Mouse (Mus musculus) retina, postnatal 7 days (tissue): ENCODE measurements around the gene Parp16.
"Not testable (repeated sequence)": the region's sequence is repeated elsewhere in the genome, so short reads cannot be mapped to it uniquely, and the experiment has no call there.

ENCODE experiments used
- DNase-seq: peaks from one replicate; pipeline ENCODE4 v3.0.0-alpha.2; 2012; ENCODE audit warnings: low read depth, low spot score

Gene Parp16

DNA sequence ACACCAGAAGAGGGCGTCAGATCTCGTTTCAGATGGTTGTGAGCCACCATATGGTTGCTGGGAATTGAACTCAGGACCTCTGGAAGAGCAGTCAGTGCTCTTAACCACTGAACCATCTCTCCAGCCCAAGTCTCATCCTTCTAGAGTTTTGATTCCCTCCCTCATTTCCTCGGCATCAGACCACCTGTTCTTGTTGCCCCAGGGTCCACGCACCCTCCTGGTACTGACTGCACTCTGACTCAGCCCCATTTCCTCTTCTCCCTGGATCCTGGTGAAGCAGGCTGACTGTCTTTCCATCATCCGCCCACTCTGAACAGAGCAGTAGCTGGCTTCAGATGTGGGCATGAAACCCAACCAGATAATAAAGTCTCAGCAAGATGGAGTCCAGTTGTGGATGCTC is 46.8 kb downstream of the Parp16 start:
- DNase-seq = no peak

DNA sequence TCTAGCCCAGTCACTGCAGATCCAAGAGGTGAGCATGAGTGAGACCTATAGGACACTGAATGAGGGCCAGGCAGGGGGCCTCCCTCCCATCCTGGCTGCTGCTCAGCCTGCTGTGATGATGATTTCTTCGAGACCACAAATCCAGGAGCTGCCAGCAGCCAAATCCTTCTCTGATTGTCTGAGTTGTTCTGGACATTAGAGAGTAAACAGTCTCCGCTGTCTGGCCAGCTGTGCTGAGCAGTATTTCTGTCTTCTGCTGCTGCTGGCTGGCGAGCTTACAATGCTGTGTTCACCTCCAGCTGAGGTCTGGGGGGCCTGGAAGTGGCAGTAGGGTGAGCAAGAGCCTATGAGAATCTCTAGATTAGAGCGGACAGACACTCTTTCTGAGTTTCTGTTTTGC is 48.1 kb downstream of the Parp16 start:
- no peak for DNase-seq

DNA sequence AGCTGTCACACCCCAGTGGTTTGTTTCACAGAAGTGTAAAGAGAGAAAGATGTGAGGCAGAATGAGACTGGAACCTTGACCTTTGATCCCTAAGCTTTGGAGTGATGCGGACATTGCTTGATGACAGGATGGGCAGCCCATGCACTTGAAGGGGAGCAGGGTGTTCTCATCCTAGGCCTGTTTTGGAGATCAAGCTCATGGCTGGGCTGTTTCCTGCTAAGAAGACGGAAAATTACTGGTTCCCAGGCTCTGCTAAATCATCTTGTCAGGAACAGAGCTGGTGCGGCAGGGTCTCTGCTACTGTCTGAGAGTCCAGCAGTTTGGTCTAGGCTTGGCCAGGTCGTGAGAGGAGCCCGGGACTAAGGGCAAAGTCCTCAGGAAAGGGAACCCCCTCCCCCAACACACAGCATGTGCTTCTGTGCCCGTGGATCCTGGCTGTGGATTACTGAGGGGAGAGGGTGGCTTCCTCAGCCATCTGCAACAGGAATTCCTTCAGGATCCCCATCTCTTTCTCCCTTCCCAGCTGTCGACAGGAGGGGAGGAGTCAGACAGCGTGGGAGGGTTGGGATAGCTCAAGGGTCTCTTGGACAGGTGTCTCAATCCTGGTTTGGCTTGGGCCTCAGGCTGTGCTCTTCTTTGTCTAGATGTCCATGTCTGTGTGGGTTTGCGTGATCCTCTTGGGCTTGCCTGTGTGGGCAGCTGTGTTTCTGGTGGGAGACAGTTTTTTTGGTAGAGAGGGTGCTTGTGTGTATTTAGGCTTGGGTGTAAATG is 49.1 kb downstream of the Parp16 start:
- no peak for DNase-seq

DNA sequence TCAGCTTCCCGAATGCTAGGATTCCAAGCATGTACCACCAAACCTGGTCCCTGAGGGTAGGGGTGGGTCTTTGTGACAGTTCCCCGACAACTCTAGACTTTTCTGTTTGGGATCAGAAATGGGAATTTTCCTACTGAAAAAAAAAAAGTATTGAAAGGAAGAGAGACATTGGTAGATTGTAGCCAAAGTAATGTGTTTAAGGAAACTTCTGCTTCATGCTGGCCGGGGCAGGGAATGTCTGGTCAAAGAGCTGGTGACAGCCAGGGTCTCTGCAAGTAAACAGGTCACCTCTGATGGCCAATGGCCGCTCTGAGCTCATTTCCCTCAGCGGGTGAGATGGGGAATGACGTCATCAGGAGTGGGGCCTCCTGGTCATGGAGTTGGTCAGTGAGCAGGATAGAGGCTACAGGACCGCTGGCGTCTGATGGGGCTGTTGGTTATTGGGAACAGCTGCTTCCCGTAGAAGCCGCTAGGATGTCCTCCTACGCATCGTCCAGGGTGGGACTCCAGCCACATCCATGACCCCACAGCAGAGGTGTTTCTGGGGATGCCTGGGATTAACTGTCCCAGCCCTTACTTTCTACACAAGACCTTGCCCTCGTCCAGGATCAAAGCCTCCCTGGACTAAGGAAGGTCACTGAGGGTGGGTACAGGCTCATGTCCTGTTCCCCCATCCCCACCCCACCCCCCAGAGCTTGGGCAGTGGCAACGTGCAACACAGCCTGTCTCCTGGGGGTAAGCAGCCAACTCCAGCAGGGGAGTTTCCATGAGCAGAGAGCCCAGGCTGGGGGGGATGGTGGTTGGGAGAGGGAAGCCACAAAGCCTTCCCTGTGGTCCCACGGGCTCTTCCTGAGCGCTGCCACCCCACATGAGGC is 52.6 kb downstream of the Parp16 start:
- DNase-seq = no peak

DNA sequence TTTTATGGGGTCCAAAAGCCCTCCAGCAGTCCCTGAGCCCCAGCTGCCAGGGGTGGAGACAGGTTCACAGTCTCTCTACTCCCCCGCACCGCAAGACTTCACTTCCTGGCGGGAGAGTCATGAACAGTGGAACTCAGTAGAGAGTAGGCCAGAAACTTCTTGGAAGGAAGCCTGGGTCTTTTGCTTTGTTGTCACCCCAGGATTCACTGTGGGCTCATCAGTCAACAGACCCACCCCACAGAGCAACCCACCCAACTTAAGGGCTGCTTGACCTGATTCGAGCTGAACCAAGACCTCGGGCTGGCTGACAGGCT is 53.2 kb downstream of the Parp16 start:
- DNase-seq = no peak

DNA sequence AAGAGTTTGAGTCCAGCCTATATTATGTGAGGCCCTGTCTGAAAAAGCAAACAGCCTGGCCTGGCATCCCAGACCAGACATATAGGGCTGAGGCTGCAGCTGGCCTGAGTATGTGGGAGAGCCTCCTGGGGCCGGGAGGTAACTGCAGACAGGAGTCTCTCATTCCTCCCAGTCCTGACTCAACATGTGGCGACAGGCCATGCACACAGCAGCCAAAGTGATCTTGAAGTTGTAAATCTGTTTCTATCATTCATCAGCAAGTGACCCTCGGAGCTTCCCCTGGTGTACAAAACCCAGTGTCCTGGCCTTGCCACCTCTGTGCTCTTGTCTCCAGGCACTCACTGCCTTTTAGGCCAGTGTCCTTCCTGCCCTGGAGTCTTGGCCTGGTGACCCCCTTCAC is 56.9 kb downstream of the Parp16 start:
- DNase-seq = no peak

DNA sequence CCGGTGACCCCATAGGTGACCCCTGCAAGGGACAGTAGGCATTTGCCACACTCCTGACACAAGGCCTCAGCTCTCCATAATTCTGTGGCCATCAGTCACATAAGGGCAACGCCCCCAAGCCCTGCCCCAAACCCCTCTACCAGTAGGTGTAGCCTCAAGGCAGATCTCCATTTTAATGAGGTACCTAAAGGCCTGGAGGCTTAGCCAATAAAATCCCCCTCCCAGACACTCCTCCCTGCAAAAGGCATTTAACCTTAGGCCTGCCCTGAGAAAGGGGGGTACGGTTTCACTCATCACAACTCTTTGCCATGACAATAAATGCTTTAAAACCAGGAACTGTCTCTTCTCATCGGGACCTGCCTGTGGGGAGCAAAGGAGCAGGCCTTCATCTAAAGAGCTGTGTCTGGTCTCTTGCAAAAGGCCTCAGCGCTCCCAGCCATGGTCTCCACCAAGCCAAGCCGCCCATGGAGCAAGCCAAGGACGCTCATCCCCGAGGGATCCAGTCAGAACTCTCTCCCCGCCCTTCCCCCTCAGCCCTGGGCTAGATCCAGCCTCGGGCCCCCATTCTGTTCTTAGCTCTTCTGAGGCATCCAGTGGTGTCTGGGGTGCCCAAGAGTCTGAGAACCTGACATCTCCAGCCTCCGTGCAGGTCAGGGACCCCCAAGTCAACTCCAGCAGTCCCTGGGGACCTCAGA is 60.9 kb downstream of the Parp16 start:
- DNase-seq = no peak

DNA sequence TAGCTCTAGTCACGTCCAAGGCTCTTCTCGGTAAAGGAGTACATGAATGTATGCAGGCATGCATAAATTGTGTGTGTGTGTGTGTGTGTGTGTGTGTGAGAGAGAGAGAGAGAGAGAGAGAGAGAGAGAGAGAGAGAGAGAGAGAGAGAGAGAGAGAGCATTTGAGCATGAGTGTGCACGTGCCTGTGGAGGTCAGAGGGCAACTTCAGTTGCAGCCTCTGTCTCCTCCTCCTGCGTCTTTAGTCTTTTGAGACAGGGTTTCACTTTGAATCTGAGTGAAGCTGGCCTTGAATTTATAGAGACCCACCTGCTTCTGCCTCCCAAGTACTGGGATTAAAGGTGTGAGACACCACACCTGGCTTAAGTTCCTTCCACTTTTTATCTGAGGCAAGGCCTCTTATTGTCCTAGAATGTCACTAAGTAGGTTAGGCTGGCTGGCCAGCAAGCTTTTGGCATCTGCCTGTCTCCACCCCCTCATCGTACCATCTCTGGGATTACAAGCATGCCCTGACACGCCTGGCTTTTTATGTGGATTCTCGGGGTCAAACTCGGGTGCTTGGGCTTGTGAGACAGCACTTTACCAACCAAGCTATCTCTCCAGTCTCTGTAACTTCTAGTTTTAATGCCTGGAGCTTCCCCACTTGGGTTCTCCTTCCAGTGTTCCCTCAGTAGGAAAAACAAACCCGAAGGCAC is 62.2 kb downstream of the Parp16 start:
- DNase-seq = no peak

DNA sequence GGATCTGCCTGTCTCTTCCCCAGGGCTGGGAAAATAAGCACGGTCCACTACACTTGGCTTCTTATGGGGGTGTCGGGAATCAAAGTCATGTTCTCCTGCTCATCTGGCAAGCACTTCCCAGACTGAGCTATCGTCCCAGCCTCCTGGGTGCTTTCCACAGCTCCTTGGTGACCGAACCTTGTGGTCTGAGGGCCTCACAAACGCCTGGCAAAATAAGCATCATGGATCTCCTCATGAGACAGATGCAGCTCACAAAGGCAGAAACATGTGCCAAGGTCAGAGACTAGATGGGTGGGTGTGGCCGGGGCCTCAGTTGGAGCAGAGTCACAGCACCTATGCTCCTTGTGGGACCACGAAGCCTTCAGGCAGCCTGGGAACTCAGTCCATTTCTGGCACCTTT is 64.2 kb downstream of the Parp16 start:
- no peak for DNase-seq

DNA sequence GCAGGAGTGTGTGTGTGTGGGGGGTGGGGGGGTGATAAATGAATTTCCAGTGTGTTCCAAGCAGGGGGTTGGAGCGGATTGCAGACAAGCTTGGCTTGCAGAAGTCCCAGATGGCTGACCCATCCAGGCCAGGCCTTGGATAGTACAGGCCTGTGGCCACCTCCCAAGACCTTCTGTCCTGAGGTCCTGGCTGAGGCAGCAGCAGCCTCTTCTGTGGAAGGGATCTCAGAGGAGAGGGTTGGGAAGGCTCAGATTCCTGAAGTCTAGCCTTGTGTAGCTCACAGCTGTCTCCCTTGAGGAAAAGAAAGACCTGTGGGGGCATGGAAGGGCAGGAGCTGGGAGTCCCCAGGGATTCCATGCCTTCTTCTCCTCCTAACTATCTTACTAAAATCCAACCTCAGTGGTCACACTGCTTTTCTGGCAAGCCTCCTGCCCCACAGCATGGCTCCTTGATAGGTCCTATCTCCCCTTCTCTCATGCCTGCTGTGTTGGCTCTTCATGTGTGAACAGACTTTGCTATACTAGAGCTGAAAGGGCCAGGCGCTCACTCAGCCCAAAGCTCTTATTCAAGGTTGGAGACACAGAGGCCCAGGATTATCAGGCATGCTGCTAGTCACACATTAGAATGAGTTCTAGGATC is 66.6 kb downstream of the Parp16 start:
- DNase-seq = no peak

DNA sequence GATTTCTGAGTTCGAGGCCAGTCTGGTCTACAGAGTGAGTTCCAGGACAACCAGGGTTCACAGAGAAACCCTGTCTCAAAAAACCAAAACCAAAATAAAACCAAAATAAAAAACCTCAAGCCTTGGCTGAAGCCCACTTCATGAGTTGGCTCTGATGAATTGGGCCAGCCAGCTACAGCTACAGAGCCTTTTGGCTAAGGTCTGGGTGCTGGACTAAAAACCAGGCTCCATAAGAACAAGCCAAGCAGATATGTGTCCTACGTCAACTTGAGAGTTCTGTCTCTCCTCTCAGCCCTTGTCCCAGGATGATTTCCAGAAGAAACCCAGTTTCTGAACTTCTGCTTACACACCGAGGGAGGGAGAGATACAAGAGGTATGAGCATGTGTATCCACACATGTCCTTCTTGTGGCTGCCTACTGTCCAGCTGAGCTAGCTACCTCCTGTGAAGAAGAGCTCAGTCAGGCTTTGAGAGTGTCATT is 67.5 kb downstream of the Parp16 start:
- no peak for DNase-seq

DNA sequence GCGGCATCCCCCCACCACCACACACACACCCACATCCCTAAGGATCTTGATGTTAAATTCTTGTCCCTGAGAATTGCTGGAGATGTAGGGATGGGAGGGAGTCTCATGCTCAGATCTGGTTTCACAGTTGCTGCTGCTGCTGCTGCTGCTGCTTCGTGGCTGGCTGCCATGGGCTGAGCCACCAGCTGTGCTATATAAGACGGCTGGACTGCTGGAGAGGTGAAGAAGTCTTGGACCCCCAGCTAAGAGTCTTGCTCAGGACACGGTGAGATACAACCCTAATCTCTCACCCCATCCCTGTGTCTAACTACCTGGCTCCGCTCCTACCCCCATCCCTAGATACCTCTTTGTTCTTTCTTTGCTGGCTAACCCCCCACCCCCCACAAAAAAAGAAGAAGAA is 69.8 kb downstream of the Parp16 start, which contains the start of gene Cilp:
Gene Cilp (plus strand): TSS at position 222 of the 400 bp plus-strand sequence.
- DNase-seq = no peak

DNA sequence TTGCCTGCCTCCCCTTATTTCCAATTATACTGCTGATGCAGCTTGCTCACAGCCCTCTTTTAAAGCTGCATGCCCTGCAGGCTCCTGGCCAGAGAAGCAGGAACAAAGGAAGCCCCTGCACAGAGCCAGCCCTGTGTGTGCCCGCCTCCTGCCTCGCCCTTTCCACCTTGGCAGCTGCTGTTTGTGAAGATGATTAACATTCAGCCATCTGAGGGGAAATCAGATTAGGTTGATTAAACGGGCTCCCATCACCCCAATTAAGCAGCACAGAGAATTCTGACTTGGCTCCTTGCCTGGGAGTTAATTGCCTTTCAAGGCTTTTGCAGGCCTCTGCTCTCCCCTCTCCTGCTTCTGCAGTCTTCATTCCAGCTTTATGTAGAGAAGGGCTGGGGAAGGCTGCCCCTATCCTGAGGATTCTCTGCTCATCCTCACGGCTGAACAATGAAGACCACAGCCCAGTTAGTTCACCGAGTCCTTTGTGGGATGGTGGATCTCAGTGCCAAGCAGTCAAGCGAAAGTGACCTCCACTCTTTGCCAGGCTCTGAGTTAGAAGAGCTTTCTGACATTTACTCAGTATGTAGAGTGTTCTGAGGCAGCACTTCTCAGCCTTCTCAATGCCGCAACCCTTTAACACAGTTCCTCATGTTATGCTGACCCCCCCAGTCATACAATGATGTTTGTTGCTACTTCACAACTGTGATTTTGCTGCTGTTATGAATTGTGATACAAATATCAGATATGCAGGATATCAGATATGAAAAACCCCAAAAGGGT is 72.8 kb downstream of the Parp16 start:
- DNase-seq = peak; percentile 85

DNA sequence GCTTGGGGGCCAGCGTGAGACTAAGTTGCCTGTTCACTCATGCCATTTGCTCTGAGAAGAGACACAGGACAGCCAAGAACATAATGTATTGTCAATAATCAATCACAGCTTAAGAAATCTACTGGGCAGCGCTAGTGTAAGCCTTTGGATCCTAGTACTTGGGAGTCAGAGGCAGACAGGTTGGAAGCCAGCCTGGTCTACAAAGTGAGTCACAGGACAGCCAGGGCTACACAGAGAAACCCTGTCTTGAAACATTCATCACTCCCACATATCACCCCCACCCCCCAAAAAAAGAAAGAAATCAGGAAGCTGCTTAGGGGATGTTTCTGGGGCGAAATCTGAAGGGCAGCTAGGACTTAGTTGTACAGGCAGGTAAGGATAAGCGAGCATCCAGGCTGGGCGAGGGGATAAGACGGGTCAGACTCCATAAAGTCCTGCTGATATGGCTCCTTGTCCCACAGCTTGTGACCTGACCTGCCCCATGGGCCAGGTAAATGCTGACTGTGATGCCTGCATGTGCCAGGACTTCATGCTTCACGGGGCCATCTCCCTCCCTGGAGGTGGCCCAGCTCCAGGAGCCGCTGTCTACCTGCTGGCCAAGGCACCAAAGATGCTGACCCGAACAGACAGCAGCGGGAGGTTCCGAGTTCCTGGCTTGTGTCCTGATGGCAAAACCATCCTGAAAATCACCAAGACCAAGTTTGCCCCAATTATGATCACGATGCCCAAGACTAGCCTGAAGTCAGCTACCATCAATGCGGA is 78.1 kb downstream of the Parp16 start:
- DNase-seq = no peak

DNA sequence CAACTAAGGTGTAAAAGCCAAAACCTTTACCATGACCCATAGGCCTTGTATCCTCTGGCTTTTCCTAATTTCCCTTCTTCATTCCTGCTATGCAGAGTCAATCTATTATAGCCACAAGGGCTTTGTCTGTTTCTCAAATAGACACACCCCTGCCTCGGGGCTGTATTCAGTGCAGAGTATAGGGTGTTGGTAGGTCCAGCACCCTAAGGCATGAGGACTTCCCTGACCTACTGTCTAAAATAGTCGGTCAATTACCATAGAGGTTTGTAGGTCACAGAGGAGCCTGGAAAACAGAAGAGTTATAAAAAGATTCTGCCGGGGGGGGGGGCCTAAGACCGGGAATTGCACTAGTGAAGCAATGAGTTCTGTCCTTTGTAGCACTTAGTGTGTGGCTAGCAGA is 78.7 kb downstream of the Parp16 start:
- no peak for DNase-seq

DNA sequence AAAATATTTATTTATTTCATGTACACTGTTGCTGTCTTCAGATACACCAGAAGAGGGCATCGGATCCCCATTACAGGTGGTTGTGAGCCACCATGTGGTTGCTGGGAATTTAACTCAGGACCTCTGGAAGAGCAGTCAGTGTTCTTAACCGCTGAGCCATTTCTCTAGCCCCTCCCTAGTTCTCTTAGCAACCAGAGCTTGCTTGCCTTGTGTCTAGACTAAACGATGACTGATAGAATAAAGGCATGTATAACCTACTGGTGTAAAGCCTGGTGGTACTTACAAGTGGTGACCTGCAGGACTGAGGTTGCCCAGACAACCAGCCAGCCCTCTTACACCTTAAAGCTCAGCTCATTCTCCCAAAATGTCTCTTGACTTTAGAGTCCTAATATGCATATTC is 79.7 kb downstream of the Parp16 start:
- not testable (repeated sequence) for DNase-seq

DNA sequence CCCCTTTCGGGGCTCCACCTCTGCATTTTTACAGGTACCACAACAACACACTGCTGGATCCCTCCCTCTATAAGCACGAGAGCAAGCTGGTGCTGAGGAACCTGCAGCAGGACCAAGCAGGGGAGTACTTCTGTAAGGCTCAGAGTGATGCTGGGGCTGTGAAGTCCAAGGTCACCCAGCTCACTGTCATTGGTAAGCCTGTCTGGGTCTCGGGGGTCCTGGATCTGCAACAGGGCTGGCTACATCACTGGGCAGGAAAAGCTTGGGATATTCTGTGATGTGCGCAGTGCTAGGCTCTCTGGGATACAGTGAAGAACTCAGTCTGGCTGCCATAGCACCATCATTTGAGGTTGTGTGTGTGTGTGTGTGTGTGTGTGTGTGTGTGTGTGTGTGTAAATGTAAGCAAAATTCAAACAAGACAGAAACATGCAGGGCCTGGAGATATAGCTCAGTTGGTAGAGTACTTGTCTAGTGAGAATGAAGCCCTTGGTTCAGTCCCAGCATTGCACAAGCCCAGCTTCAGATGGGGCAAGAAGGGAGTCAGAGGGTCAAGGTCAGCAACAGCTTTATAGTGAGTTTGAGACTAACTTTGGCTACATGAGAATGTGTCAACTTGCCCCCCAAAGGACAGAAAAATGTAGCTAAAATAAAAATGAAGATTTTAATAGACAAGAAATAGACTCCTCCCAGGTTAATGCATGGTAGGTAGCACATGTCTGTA is 80.8 kb downstream of the Parp16 start:
- DNase-seq = no peak

DNA sequence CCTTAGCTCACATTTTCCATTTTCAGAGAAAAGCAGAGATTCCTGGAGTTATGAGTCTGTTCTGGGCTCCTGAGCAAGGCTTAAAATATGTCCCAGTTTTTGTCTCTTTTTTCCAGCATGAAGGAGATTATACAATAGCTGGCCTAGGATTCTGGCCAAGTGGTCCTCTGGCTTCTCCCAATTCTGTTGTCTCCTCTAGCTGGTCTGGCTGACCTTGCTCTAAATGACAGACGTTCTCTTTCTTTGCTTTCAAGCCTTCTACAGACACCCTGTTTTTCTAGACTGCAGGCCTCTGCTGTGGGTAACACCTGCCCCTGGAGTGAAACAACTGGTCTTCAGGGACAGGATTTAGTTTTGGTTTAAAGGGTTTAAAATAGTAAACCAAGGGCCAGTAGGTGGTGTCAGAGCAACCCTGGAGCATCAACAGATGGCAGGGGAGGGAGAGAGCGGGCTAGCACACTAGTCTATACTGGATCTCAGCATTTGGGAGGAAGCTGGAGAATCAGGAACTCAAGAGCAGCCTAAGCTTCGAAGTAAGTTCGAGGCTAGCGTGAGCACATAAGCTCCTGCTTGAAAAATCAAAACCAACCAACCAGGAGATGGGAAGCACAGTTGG is 86.5 kb downstream of the Parp16 start:
- DNase-seq = no peak

DNA sequence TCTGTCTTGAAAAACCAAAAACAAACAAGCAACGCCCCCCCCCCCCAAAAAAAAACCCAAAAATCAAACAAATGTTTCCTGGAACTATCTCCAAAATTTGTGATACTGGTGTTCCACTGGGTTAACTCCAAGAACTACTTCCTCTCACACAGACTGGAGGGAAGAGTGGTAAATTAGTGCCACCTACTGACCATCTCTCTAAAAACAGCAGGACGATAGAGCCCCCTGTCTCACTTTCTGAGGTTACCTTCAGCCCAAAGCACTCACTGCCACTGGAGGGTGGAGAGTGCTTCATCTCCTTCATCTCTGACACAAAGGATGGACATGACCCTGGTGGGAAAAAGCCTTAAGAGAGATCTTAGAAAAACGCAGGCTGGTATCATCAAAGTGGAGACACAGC is 88.1 kb downstream of the Parp16 start:
- peak; percentile 59 for DNase-seq
